Mouse (Mus musculus) large intestine, adult 2 months (tissue): Measurements from ENCODE around the gene Ctsh. TPM values are rescaled to one million over a fixed set of nuclear protein-coding genes. Genes with fewer than 3 reads are reported as not detected.

Source experiments
- DNase-seq: peaks from one replicate; pipeline ENCODE4 v3.0.0-alpha.2; 2012; ENCODE audit warnings: low read depth, low spot score
- WGBS: fragments of 180-500 bp; shearing (Covaris S2); methylation state at CpG from one replicate; pipeline ENCODE4 v1.1.7; 2018; 5-methylcytosine and 5-hydroxymethylcytosine counted together
- polyA plus RNA-seq: library from polyadenylated mRNA; depleted of rRNA; stranded (reverse); fragments of >200 nt; gene quantifications from 2 replicates; pipeline ENCODE4 v1.2.3, GENCODE M21; 2012; rRNA removed

The Ctsh gene
- polyA plus RNA-seq, 1 experiment, result 38.9 TPM

- WGBS, result 71% methylated on average over 2 of the region's 2 CpGs
- DNase-seq, result no peak
These were observed 46.8 kb downstream of the Ctsh start for GRCm38 (mm10) chr9:90100760-90101159.

- 47% methylated on average over 1 of the region's 1 CpGs for WGBS
- no peak for DNase-seq
These were observed 51.5 kb downstream of the Ctsh start for GRCm38 (mm10) chr9:90105462-90105861.

GRCm38 (mm10) chr9:90106915-90107314, 53.0 kb downstream of the Ctsh start:
- no peak for DNase-seq
- 64% methylated on average over 1 of the region's 1 CpGs for WGBS

GRCm38 (mm10) chr9:90108272-90108671, 54.3 kb downstream of the Ctsh start:
- no peak for DNase-seq

GRCm38 (mm10) chr9:90109386-90109785, 55.4 kb downstream of the Ctsh start:
- 53% methylated on average over 6 of the region's 6 CpGs for WGBS
- DNase-seq, result no peak

- WGBS, result under 1% methylated on average over 13 of the region's 13 CpGs
- no peak for DNase-seq
These were observed 59.2 kb downstream of the Ctsh start for GRCm38 (mm10) chr9:90113151-90113550.

- WGBS, result under 1% methylated on average over 82 of the region's 82 CpGs
- DNase-seq, result peak; percentile 61
These were observed 60.0 kb downstream of the Ctsh start for GRCm38 (mm10) chr9:90113651-90114566.

GRCm38 (mm10) chr9:90114567-90115307, 60.8 kb downstream of the Ctsh start, which contains the start of gene Morf4l1:
Morf4l1 (minus strand) TSS chr9:90114774.
- no peak for DNase-seq
- WGBS, result 1% methylated on average over 40 of the region's 40 CpGs

GRCm38 (mm10) chr9:90115308-90115700, 61.4 kb downstream of the Ctsh start:
- DNase-seq, result no peak

- no peak for DNase-seq
These were observed 63.3 kb downstream of the Ctsh start for GRCm38 (mm10) chr9:90117234-90117633.

GRCm38 (mm10) chr9:90122246-90122740, 68.3 kb downstream of the Ctsh start:
- no peak for DNase-seq
- WGBS, result 82% methylated on average over 4 of the region's 4 CpGs

- DNase-seq, result no peak
- WGBS, result 43% methylated on average over 11 of the region's 11 CpGs
These were observed 70.4 kb downstream of the Ctsh start for GRCm38 (mm10) chr9:90124156-90124872.

- DNase-seq, result no peak
- WGBS, result 49% methylated on average over 8 of the region's 8 CpGs
These were observed 70.9 kb downstream of the Ctsh start for GRCm38 (mm10) chr9:90124873-90125245.

Other genes with a start within 250 kb of the Ctsh start
- 0.06 and 0.23 TPM in 2 replicates for gene Rasgrf1, start 144.2 kb upstream of the Ctsh start, polyA plus RNA-seq
- 75.3 and 77.4 TPM in 2 replicates for gene Morf4l1, start 60.6 kb downstream of the Ctsh start, polyA plus RNA-seq
- gene Adamts7, start 108.9 kb downstream of the Ctsh start, polyA plus RNA-seq, result 2.3 and 3.0 TPM in 2 replicates
- 9.9 and 14.8 TPM in 2 replicates for gene Tbc1d2b, start 216.7 kb downstream of the Ctsh start, polyA plus RNA-seq